Mouse (Mus musculus): ENCODE measurements around the gene Akap1. TPM values are rescaled to one million over a fixed set of nuclear protein-coding genes. Genes with fewer than 3 reads are reported as not detected.

The Akap1 gene
- polyA plus RNA-seq, 1 experiment, result 5.5 TPM

- DNase-seq (ENCODE audit: low read depth in 1 of 2, low spot score in 2 of 2), result no peak
- Histone ChIP-seq H3K4me3 (ENCODE audit: extremely low read depth, insufficient read depth, insufficient read length) (peak overlapping the region; percentile 18; the same call in 1 of the 2 replicates), H3K27me3 (ENCODE audit: control insufficient read depth, insufficient read depth, low read length) (peaks cover 8% of the 10 kb centered on the region), H3K36me3 (ENCODE audit: control insufficient read depth, insufficient read depth, low read length) (no peaks in the 10 kb centered on the region), H3K27ac (ENCODE audit: insufficient read depth, low read length) (no peak overlapping the region), H3K4me1 (ENCODE audit: control insufficient read depth, insufficient read depth, insufficient read length) (no peaks in the 10 kb centered on the region; the same call in 1 of the 2 replicates)
- TF ChIP-seq CTCF (IDR thresholded peaks at IDR 0.05; ENCODE audit: extremely low read depth, insufficient read depth, insufficient read length, insufficient replicate concordance), result no peak
- TF ChIP-seq POLR2A (IDR thresholded peaks at IDR 0.05; ENCODE audit: low read depth, low read length), result no peak
- 8% methylated on average over 20 of the region's 20 CpGs for WGBS
Observed at GRCm38 (mm10) chr11:88873027-88873666, 8.8 kb upstream of the Akap1 start.

DNA sequence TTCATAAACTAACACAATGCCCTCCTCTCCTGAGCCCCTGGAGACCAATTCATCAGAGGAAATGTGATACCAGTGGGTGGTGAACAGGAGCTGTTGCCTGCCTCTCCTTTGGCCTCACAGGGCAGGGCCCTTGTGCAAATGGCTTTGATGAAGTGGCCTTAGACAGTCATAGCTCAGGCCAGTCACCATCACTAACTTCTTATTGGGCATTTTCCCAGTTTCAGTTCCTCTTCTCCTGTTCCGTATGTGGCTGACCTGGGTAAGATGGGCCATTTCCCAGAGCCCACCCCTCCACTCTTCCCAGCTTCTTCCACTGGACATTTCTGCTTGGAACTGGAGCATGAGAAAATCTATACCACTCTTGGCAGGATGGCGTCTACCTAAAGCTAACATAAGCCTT lies 5.1 kb upstream of the Akap1 start:
- H3K36me3 ChIP-seq (ENCODE audit: control insufficient read depth, insufficient read depth, low read length), result no peaks in the 10 kb centered on the region
- H3K4me3 ChIP-seq (ENCODE audit: extremely low read depth, insufficient read depth, insufficient read length), result no peak overlapping the region
- WGBS, result 58% methylated on average over 2 of the region's 2 CpGs

GRCm38 (mm10) chr11:88863904-88864457 lies 405 bp downstream of the Akap1 start:
- Histone ChIP-seq H3K27me3 (ENCODE audit: control insufficient read depth, insufficient read depth, low read length) (peaks cover 8% of the 10 kb centered on the region), H3K27ac (ENCODE audit: insufficient read depth, low read length) (no peak overlapping the region), H3K36me3 (ENCODE audit: control insufficient read depth, insufficient read depth, low read length) (no peaks in the 10 kb centered on the region), H3K4me1 (ENCODE audit: control insufficient read depth, insufficient read depth, insufficient read length) (peaks cover 15% of the 10 kb centered on the region), H3K4me3 (ENCODE audit: extremely low read depth, insufficient read depth, insufficient read length) (peak overlapping the region; percentile 57; the same call in 1 of the 2 replicates)
- no peak for TF ChIP-seq POLR2A (IDR thresholded peaks at IDR 0.05; ENCODE audit: low read depth, low read length)
- no peak for DNase-seq (ENCODE audit: low read depth in 1 of 2, low spot score in 2 of 2)
- under 1% methylated on average over 49 of the region's 49 CpGs for WGBS

More for the DNA sequence above, 5.1 kb upstream of the Akap1 start:
- Histone ChIP-seq H3K4me1 (ENCODE audit: control insufficient read depth, insufficient read depth, insufficient read length) (peaks cover 4% of the 10 kb centered on the region), H3K27me3 (ENCODE audit: control insufficient read depth, insufficient read depth, low read length) (peaks cover 9% of the 10 kb centered on the region), H3K27ac (ENCODE audit: insufficient read depth, low read length) (no peak overlapping the region)
- no peak for TF ChIP-seq CTCF (IDR thresholded peaks at IDR 0.05; ENCODE audit: extremely low read depth, insufficient read depth, insufficient read length, insufficient replicate concordance)
- no peak for TF ChIP-seq POLR2A (IDR thresholded peaks at IDR 0.05; ENCODE audit: low read depth, low read length)
- no peak for DNase-seq (ENCODE audit: low read depth in 1 of 2, low spot score in 2 of 2)

DNA sequence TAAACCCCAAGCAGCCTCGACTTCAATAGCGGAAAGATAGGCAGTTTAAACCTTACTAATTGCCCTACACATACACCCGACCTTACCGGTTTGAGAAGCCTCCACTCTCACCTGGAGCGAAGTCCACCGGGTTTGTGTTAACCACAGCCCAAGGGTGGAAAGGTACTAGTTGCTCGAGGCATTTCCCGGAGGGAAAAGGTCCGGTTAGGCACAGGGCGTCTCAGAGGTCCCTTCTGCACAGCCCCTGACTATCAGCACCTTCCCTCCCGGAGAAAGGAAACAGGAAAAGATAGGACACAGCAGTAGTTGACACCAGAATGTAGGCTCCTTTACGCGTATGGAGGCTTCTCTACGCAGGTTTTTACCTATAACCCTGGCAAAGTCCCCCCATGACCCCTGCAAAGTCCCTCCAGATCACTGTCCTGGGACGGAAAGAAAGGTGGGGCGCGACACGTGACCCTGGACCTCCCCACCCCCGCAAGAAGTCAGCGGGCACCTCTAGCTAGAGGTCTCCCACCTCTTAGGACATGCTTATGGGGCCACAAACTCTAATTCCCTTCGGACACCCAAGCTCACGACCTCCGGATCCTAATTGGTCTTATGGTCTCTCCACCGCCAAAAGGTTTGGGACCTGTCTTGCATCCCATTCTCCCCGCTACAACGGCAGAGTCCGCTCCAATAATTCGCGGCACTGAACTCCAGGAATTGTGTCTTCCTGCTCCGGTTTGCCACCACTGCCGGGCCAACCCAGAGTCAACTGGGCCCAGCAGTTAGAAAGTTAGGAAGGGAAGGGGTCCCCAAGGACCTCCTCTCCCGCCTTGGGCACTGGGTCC lies 1.1 kb downstream of the Akap1 start:
- H3K4me3 ChIP-seq (ENCODE audit: extremely low read depth, insufficient read depth, insufficient read length), result peak overlapping the region; percentile 57
- DNase-seq (ENCODE audit: low read depth in 1 of 2, low spot score in 2 of 2), result no peak
- WGBS, result 2% methylated on average over 32 of the region's 32 CpGs
- no peak for TF ChIP-seq POLR2A (IDR thresholded peaks at IDR 0.05; ENCODE audit: low read depth, low read length)
- TF ChIP-seq CTCF (IDR thresholded peaks at IDR 0.05; ENCODE audit: extremely low read depth, insufficient read depth, insufficient read length, insufficient replicate concordance), result no peak
- peaks cover 8% of the 10 kb centered on the region for H3K27me3 ChIP-seq (ENCODE audit: control insufficient read depth, insufficient read depth, low read length)
- no peak overlapping the region for H3K27ac ChIP-seq (ENCODE audit: insufficient read depth, low read length)
- H3K36me3 ChIP-seq (ENCODE audit: control insufficient read depth, insufficient read depth, low read length), result no peaks in the 10 kb centered on the region
- peaks cover 15% of the 10 kb centered on the region for H3K4me1 ChIP-seq (ENCODE audit: control insufficient read depth, insufficient read depth, insufficient read length)

- TF ChIP-seq CTCF (IDR thresholded peaks at IDR 0.05; ENCODE audit: extremely low read depth, insufficient read depth, insufficient read length, insufficient replicate concordance), result no peak
- TF ChIP-seq POLR2A (IDR thresholded peaks at IDR 0.05; ENCODE audit: low read depth, low read length), result no peak
- no peak overlapping the region for H3K4me3 ChIP-seq (ENCODE audit: extremely low read depth, insufficient read depth, insufficient read length)
- H3K27me3 ChIP-seq (ENCODE audit: control insufficient read depth, insufficient read depth, low read length), result peaks cover 8% of the 10 kb centered on the region
- H3K27ac ChIP-seq (ENCODE audit: insufficient read depth, low read length), result no peak overlapping the region
- peaks cover 15% of the 10 kb centered on the region for H3K4me1 ChIP-seq (ENCODE audit: control insufficient read depth, insufficient read depth, insufficient read length)
- no peaks in the 10 kb centered on the region for H3K36me3 ChIP-seq (ENCODE audit: control insufficient read depth, insufficient read depth, low read length)
- DNase-seq (ENCODE audit: low read depth in 1 of 2, low spot score in 2 of 2), result no peak
- 84% methylated on average over 2 of the region's 2 CpGs for WGBS
Observed at GRCm38 (mm10) chr11:88862355-88862754, 2.0 kb downstream of the Akap1 start.

DNA sequence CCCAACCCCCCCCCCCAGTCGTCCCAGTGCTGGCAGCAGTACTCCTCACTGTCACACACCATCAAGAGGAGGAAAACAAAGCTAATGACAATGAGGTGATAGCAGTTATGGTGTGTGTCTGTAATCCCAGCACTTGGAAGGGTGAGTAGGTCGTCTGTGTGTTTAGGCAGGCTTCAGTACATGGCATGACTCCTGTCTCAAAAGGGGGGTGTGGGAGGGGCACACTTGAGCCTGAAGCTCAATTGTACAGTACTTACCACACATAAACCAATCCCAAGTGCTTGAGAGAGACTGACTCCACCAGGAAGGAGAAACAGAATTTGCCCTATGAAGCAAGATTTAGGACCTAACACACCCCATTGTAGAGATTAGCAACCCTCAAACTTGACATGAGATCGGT lies 3.3 kb downstream of the Akap1 start:
- Histone ChIP-seq H3K4me1 (ENCODE audit: control insufficient read depth, insufficient read depth, insufficient read length) (peaks cover 15% of the 10 kb centered on the region), H3K4me3 (ENCODE audit: extremely low read depth, insufficient read depth, insufficient read length) (no peak overlapping the region), H3K27ac (ENCODE audit: insufficient read depth, low read length) (no peak overlapping the region), H3K36me3 (ENCODE audit: control insufficient read depth, insufficient read depth, low read length) (no peaks in the 10 kb centered on the region), H3K27me3 (ENCODE audit: control insufficient read depth, insufficient read depth, low read length) (peaks cover 8% of the 10 kb centered on the region)
- WGBS, result 68% methylated on average over 3 of the region's 3 CpGs
- no peak for DNase-seq (ENCODE audit: low read depth in 1 of 2, low spot score in 2 of 2)
- TF ChIP-seq POLR2A (IDR thresholded peaks at IDR 0.05; ENCODE audit: low read depth, low read length) (no peak), CTCF (IDR thresholded peaks at IDR 0.05; ENCODE audit: extremely low read depth, insufficient read depth, insufficient read length, insufficient replicate concordance) (no peak)
